Mouse (Mus musculus) neutrophil, adult 5-6 weeks (primary cell): ENCODE data around the gene Wnt7a. TPM values are rescaled to one million over a fixed set of nuclear protein-coding genes. Genes with fewer than 3 reads are reported as not detected.
A peak's percentile ranks its signal among the peaks of the same experiment; 100 is the strongest.

ENCODE experiments used
- ATAC-seq: fragments of 151-379, 151-347 bp; 2 replicates; pipeline ENCODE4 v1.8.0; 2017; ENCODE audit warnings: mild to moderate bottlenecking, moderate TSS enrichment; ENCODE audit not compliant: insufficient number of reproducible peaks, poor library complexity, low FRiP score, severe bottlenecking; ENCODE audit errors: extremely low read depth
- total RNA-seq: library from RNA; stranded (forward); fragments of 200-1000 nt; gene quantifications from 2 replicates; pipeline ENCODE4 v1.2.3, GENCODE M21; 2017

The Wnt7a gene
- total RNA-seq, 1 experiment from 2014 or later: not detected

DNA sequence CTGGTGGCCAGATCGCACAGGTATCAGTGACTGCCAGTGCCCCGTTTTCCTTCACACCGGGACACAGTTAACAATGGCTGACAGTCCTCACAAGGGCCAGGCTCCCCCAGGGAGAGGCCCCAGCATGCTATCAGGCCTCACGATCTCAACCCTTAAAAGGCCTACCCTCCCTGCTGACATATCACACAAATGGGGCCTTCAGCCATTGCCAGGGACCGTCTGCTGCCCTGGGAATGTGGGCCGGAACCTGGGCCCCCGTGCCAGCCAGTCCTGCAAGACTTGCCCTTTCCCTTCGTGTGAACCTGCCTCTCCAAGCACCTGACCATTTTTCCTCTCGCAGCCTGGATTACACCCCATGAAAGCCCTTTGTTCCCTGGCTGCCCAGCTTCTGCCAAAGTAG lies 61.5 kb downstream of the Wnt7a start:
- no peak for ATAC-seq

DNA sequence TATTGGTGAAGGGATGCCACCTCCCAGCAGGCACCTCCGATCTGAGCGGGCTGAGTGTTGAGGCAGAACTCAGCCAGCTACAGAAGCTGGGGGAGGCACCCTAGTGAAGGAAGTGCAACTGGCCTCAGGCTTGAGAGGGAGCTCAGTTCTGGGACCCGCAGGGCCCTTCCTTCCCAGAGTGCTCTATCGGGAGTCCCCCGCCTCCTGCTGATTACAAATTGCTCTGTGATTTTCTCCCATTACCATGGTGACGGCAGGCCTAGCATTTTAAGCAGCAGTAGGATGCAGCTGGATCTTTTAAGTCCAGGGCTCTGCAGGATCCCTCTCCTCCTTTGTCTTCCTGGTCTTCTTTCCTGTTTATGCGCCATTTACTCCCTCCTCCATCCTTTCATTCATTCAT lies 63.4 kb downstream of the Wnt7a start:
- ATAC-seq: no peak

DNA sequence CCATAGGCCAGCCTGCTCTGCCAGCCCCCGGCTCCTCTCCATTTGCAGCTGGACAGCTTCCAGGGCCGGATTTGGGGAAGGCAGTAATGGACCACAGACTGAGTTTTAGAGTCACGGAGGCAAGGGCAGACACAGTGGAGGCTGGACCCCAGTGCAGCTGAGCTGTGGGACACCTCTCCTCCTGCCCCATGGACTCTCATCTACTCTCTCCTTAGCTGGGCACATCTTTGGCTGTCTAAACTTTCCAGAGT lies 64.3 kb downstream of the Wnt7a start:
- no peak for ATAC-seq

DNA sequence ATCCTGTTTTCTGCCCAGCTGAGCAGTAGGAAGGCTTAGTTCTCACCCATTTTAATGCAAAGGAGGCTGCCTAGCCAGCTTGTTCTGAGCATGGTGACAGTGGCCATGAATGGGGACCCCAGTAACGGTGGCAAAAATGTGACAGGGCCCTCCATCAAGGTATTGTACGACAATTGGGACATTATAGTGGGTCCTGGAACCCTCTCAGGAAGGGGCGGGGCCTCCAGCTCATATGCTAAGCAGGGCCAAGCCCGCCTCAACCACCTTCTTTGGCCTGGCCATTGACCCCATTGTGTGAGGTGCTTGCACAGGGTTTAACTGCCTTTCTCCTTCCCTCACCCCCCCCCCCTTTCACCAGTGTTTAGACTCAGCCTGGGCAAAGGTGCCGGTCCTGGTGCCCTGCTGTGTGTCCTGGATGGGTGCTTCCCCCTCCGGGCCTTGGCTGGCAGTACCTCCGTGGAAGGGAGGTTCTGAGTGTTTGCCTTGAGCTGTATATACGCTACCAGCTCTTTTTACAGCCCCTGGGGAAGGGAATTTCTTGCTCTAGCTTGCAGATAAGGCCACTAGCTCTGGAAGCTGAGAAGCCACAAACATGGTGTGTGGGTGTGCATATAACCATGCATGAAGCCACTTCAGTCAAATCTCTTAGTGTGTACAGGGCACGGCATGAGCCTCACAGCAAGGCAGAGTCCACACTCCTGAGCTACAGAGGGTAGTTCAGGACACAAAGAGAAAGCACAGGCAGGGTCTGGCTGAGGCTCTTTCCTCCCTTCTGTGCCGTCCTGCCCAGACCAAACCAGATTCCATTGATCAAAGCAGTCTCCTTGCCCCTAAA lies 64.9 kb downstream of the Wnt7a start:
- no peak for ATAC-seq

DNA sequence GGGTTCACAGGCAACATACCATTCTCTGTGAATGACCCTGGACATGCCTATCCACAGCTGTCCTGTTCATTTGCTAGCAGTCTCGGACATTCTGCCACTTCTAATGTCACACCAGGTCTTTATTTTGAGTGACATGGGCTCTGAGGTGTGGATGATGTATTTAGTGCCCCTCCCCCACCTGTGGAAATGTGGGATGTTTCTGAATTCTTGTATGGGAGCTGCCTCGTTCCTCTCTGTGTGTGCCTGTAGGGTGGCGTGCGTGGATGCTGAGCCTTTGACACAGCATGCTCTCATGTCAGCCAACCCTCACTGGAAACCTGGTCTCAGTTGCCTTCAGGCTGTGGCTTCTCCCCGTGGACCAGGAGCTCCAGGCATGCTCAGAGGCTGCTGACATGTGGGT lies 66.1 kb downstream of the Wnt7a start:
- 0 out of 2 replicates have a peak, but pooled peaks have one; percentile 15 for ATAC-seq

DNA sequence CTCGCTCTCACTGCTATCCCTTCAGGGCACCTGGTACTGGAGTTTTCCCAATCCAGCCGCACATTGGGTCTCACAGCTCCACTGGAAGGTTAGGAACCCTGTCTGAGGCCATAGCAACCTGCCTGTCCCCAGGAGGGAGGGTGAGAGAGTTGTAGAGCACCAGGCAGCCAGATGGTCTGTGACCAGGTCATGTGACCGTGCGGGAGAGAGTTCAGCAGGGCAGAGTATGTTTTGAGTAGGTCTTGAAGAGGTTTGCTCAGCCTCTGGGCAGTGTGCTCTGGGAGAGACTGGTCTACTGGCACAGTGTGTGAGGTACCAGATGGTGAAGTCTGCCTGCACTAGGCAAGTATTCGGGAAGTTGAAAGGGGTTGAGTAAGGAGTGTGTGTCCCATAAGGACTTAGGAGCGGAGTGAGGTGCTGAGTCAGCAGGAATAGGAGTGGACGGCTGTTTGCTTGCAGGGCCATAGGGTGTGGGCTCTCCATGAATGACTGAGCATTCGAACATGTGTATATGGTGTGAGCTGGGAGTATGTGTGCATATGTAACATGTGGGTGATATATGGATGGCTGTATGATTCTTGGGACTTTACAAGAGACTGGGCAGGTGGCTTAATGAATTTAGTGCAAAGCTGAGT lies 71.4 kb downstream of the Wnt7a start:
- no peak for ATAC-seq

DNA sequence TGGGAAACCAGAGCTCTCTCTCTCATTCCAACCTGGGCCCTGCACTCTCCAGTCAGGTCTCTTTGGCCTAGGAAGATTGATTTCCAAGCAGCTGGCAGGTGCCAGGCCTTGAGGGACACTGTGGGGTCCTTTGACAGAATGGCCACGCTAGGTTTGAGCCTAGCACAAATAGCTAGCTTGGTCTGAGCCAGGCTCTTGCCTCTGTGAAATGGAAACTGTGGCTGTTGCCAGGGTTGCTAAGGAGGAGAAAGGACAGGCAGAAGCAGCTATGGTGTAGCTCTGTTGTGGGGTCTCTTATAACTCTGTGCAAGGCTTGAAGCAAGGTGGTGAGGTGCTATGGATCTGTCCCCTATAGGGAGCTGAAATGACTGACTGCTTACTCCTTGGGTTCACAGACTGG lies 75.7 kb downstream of the Wnt7a start:
- ATAC-seq: no peak

DNA sequence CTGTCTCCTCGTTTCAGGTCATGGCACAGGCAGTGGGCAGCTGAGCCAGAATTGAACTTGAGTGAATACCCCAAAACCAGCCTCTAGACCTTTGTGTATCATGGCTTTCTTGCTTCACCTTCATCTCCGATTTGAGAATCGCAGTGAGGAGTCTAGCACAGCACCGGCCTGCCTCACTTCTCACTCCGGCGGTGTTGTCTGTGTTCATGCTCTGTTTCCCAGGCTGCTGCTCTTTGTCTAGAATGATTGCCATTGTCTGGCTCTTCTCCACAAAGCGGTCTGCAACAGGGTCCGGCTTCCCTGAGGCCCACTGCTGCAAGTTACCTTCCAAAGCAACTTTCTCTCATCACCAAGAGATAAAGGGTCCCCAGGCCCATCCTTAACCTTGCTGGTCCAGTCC lies 79.3 kb downstream of the Wnt7a start:
- no peak for ATAC-seq

DNA sequence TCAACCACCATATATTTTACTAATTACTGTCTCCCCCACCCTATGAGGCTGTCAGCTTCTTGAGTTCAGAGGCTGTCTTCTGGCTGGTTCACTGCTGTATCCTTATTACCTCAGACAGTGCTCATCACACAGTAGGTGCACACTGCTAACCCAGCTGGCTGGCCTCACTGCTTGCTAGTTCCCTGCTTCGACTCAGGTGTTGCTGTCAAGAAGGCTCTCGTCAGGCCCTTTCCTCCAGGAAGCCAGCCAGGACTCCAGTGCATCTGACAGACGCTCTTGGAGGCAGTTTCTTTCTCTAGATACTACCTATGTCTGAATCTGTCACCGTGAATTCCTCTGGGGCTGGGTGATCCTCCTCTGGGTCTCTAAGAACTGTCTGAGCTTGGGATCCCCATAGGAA lies 85.6 kb downstream of the Wnt7a start:
- ATAC-seq: no peak

DNA sequence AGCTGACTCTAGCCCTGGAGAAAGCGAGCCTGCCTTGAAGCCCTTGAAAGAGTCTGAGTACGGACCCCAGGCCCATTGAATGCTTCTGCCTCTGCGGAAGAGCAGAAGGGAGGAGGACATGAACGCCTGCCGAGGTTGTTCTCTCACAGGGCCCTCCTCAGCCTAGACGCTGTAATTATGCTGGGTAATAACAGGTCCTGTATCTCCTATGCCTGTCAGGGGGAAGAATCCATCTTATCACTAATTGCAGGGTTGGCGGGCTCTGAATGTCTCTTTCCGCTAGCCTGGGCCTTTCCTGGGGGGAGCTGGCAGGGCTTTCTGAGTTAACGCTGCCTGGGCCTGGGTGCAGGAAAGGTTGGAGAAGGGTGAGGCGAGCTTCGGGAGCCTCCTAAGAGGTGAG lies 86.4 kb downstream of the Wnt7a start:
- ATAC-seq: no peak

DNA sequence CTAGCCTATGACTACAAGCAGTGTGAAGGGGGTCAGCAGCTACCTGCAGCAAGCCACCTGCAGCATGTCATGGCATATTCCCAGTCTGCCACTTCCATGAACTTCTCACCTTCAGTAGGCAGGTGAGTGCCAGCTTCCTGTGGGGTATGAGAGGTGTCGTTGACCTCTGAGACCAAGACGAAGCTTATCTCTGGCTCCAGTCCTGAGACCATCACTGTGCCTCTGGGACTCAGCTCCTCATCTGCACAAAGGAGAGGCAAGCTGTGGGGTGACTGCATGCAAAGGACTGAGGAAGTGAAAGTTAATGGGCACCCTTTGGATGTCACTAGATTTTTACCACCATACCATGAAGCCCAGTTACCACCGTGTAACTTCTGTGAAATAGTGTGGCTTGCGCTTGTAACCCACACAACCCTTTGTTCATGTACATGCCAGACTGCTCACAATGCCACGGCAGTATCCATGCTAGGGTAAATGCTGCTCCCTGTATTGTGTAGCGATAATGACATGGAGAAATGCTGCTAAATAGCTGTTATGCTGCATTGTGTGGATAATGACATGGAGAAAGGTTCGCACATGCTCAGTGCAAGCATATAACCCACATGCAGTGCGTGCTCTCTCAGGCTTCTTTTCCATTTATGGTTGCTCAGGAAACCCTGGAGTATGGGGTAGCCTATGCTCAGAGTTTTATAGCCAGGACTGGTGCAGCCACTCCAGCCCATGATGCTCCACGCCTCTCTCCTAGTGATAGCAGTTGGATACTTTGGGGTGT lies 89.0 kb downstream of the Wnt7a start:
- no peak for ATAC-seq

Other genes starting within 250 kb of the Wnt7a start
- not detected in 2 replicates for gene Fbln2, start 198.9 kb downstream of the Wnt7a start, total RNA-seq
- gene Chchd4, start 62.2 kb upstream of the Wnt7a start, total RNA-seq: 8.1 and 8.5 TPM in 2 replicates
- gene Tmem43, start 62.3 kb upstream of the Wnt7a start, total RNA-seq: 167 and 199 TPM in 2 replicates
- 86.9 and 89.5 TPM in 2 replicates for gene Xpc, start 104.5 kb upstream of the Wnt7a start, total RNA-seq
- gene Lsm3, start 104.6 kb upstream of the Wnt7a start, total RNA-seq: 61.2 and 94.0 TPM in 2 replicates